Mouse (Mus musculus): Measurements from ENCODE around the gene Hdac7.

DNA sequence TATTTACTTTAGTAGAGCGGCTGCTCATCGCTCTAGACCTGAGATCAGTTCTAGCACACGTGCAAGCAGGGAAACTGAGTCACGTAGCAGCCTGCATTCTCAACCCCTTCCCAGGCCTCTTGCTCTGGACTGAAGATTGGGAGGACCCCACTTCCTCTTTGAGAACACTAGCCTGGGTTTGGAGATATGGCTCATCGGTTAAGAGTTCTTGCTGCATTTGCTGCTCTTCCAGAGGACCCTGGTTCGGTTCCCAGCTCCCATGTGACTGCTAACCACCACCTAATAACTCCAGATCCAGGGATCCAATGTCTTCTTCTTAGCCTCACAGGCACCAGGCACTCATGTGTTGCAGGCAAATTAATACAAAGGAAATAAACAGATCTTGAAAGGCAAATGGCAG is 2.9 kb downstream of the Hdac7 start:
- TF ChIP-seq CTCF (IDR thresholded peaks at IDR 0.05; ENCODE audit: low read depth) (no peak), EP300 (IDR thresholded peaks at IDR 0.05; ENCODE audit: low read depth) (no peak)

Measured in liver, embryonic 14.5 days (tissue).